Mouse (Mus musculus) skeletal muscle tissue, adult 2 months (tissue): ENCODE measurements at regions not wholly inside any gene's neighbourhood (a gene's known extent, or its start where the extent isn't known, plus 50 kb on each side); places are given as distances from the start of the nearest gene placed in this dataset.

ENCODE experiments used
- DNase-seq: peaks from one replicate; pipeline ENCODE4 v3.0.0-alpha.2; 2012; ENCODE audit warnings: low read depth, low spot score

DNA sequence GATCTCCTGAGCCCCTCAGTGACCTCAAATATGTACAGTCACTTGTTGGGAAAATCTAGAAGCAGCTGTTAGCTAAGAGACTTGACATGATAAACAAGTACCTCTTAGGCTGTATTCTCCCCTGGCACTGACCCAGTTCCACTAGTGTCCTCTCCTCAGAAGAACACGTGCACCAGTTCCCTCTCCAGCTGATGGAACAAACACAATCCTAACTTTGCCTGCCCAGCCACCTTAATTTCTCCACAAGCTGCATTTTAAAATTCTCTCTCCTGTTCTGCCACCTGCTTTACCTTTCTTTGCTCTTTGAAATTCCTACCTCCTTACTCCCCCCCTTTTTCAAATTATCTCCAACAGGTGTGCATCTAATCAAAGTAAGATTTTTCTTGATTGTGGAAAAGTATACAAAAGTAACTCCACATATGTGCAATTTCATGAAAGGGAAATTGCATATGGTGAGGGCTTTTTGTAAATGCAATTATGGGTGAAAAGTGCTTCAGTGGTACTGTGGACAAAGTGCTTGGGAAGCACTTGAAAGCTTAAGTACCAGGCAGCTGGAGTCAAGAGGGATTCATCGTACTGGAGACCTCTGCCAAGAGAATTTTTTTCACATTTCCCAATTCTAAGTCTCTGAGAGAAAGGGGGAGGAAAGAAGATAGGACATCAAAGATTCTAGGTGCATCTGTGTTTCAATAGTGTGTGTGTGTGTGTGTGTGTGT, 590.7 kb upstream of the Acvr2a start:
- DNase-seq, result no peak

DNA sequence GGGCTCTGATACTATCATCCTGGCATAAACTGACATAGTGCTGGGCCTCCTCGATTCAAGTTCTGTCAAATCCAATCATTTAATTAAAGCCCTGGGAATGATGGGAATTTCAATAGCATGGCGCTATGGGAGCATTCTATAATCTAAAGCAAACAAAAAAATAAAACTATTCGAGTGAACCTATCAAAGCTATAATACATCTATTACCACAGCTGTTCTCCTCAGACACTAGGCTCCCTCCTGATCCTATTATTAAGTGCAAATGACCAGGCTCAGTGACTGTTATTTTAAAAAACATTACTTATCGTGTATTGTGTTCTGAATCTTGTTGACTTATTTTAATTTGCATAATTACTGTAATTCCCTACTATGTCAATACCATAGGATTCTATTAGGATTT, 563.7 kb upstream of the Acvr2a start:
- DNase-seq, result no peak

DNA sequence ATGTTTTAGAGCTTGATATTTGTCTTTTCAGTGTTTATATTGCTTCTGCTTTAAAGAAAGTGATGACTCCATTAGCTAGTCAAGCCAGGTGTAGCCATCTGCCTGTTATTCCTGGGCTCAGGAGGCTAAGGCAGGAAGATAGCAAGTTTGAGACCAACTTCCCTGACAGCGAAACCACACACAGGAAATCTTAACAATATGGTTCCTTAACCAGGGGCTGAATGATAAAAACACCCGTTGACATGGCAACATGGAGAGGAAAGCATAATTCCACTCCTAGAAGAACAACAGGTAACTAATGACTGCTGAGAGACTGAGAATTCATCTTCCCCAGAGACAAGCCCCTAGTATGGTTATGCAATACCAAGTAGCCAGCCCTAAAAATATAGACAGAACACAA, 553.6 kb upstream of the Acvr2a start:
- DNase-seq, result no peak
